Mouse (Mus musculus) embryonic facial prominence, embryonic 11.5 days (tissue): ENCODE measurements around the gene Gtf3a. TPM values are rescaled to one million over a fixed set of nuclear protein-coding genes. Genes with fewer than 3 reads are reported as not detected.
"Not testable (repeated sequence)": the region's sequence is repeated elsewhere in the genome, so short reads cannot be mapped to it uniquely, and the experiment has no call there.

Experiments
- ATAC-seq: fragments of 200-750 bp; cut with Nextera tagmentation; replicated peaks from 2 replicates; pipeline ENCODE4 v1.8.0; 2017; ENCODE audit warnings: low read depth; ENCODE audit not compliant: insufficient number of reproducible peaks, low FRiP score, low TSS enrichment
- DNase-seq: peaks from one replicate; pipeline ENCODE4 v3.0.0-alpha.2; 2015; ENCODE audit warnings: low spot score
- H3K27ac ChIP-seq: fragments of 300-500 bp; sonication (generic); replicated peaks from 2 replicates; pipeline ENCODE4 v1.5.1; 2014; ENCODE audit warnings: mild to moderate bottlenecking, low read depth, low read length, control low read depth
- H3K27me3 ChIP-seq: fragments of 300-500 bp; sonication (generic); 2 replicates; pipeline ENCODE4 v1.6.1; 2014; ENCODE audit warnings: mild to moderate bottlenecking, low read length, moderate library complexity, mixed read lengths; ENCODE audit not compliant: control insufficient read depth, insufficient read depth
- H3K36me3 ChIP-seq: fragments of 300-500 bp; sonication (generic); replicated peaks from 2 replicates; pipeline ENCODE4 v1.6.1; 2014; ENCODE audit warnings: low read depth, mild to moderate bottlenecking, low read length, moderate library complexity, mixed read lengths; ENCODE audit not compliant: control insufficient read depth, insufficient read depth
- H3K4me1 ChIP-seq: fragments of 300-500 bp; sonication (generic); 2 replicates; pipeline ENCODE4 v1.6.1; 2014; ENCODE audit warnings: low read length, mixed read lengths; ENCODE audit not compliant: control insufficient read depth, insufficient read depth
- H3K4me2 ChIP-seq: fragments of 300-500 bp; sonication (generic); 2 replicates; pipeline ENCODE4 v1.6.1; 2014; ENCODE audit warnings: low read depth, mild to moderate bottlenecking, control low read depth, low read length, moderate library complexity
- H3K4me3 ChIP-seq: fragments of 300-500 bp; sonication (generic); 2 replicates; pipeline ENCODE4 v1.5.1; 2014; ENCODE audit warnings: low read depth, low read length, control low read depth
- H3K9ac ChIP-seq: fragments of 300-500 bp; sonication (generic); replicated peaks from 2 replicates; pipeline ENCODE4 v1.6.1; 2014; ENCODE audit warnings: mild to moderate bottlenecking, control low read depth, low read length
- H3K9me3 ChIP-seq: fragments of 300-500 bp; sonication (generic); replicated peaks from 2 replicates; pipeline ENCODE4 v1.6.1; 2016; ENCODE audit warnings: mild to moderate bottlenecking, low read length, inconsistent platforms, mixed read lengths; ENCODE audit not compliant: control insufficient read depth
- WGBS: fragments of 180-500 bp; shearing (Covaris S2); extraction: QIAGEN DNeasy Blood & Tissue Kit; methylation state at CpG from one replicate; pipeline ENCODE4 v1.1.7; 2014; 5-methylcytosine and 5-hydroxymethylcytosine counted together
- polyA plus RNA-seq: library from polyadenylated mRNA; unstranded; fragments of >200 nt; fragmentation: Nextera tagmentation; extraction: Ambion mirVana; gene quantifications from 2 replicates; pipeline ENCODE4 v1.2.1, GENCODE M21; 2014

Gtf3a gene
- polyA plus RNA-seq, 1 experiment from 2014 or later = 120 TPM

GRCm38 (mm10) chr5:146913355-146913754 is 35.1 kb upstream of the Gtf3a start:
- no peak overlapping the region for H3K4me2 ChIP-seq
- no peaks in the 10 kb centered on the region for H3K36me3 ChIP-seq
- peak; percentile 13 for DNase-seq
- H3K4me1 ChIP-seq = no peaks in the 10 kb centered on the region; the same call in 1 of the 2 replicates
- no peak overlapping the region for H3K4me3 ChIP-seq
- H3K27me3 ChIP-seq = no peaks in the 10 kb centered on the region; the same call in 1 of the 2 replicates
- WGBS = 71% methylated on average over 7 of the region's 7 CpGs
- H3K9me3 ChIP-seq = no peaks in the 10 kb centered on the region
- no peak for ATAC-seq
- H3K9ac ChIP-seq = no peak overlapping the region
- no peak overlapping the region for H3K27ac ChIP-seq

DNA sequence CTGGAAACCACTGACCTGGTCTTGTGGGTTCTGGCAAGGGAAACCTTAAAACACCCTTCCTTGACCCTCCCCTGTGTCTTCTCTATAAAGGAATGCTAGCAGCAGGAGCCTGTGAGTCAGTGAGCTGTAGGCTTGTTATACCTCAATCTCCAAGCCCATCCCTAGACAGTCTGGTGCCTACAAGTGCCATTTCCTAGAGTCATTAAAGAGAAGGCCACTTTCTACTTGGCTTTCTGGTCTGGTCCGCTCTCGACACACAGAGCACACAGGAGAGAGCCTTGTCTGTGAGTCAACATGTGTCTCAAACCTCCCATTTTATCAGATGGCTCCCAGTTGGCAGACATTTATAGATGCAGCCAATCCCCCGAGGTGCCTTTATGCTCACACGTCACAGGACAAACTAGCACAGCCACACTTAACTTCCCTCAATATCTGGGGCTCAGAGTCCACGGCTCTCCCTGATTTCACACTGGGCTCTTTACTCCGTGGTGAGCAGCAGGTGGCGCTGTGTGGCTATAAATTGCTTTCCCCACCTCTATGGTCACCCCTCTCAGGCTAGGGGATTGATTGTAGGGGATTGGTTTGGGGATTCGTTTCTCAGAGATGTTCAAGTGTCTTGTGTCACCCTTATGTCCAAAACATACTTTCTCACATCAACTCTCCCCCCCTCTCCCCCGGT is 34.2 kb upstream of the Gtf3a start:
- Histone ChIP-seq H3K4me1 (no peaks in the 10 kb centered on the region; the same call in 1 of the 2 replicates), H3K4me2 (no peak overlapping the region), H3K4me3 (no peak overlapping the region), H3K9ac (no peak overlapping the region), H3K9me3 (no peaks in the 10 kb centered on the region), H3K27ac (no peak overlapping the region), H3K27me3 (no peaks in the 10 kb centered on the region; the same call in 1 of the 2 replicates), H3K36me3 (no peaks in the 10 kb centered on the region)
- peak; percentile 80 for DNase-seq
- 29% methylated on average over 9 of the region's 9 CpGs for WGBS
- ATAC-seq = no peak

DNA sequence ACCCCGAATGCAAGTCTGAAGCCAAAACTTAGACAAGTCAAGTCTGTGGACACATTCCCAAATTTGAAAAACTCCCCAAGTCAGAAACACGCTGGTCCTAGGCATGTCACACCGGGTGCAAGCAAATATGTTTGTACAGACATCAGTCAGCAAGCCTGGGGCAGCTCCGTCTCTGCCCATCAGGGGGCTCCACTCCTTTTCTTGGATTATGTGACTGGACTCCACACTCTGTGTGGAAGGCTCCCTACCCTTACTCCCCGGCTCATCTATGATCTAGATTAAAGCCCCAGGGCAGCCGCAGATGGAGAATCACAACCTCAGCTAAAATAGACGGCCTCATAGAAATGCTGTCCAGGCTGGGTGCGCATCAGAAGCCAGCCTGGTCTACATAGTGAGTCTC is 32.2 kb upstream of the Gtf3a start:
- no peaks in the 10 kb centered on the region; the same call in 1 of the 2 replicates for H3K4me1 ChIP-seq
- H3K4me2 ChIP-seq = no peak overlapping the region
- H3K4me3 ChIP-seq = no peak overlapping the region
- WGBS = 66% methylated on average over 8 of the region's 8 CpGs
- H3K9ac ChIP-seq = no peak overlapping the region
- no peaks in the 10 kb centered on the region for H3K9me3 ChIP-seq
- H3K27me3 ChIP-seq = no peaks in the 10 kb centered on the region; the same call in 1 of the 2 replicates
- H3K27ac ChIP-seq = no peak overlapping the region
- no peaks in the 10 kb centered on the region for H3K36me3 ChIP-seq
- ATAC-seq (no peak), DNase-seq (no peak)

- Histone ChIP-seq H3K9ac (no peak overlapping the region), H3K4me2 (no peak overlapping the region), H3K4me3 (no peak overlapping the region), H3K36me3 (no peaks in the 10 kb centered on the region), H3K27me3 (no peaks in the 10 kb centered on the region; the same call in 1 of the 2 replicates), H3K9me3 (no peaks in the 10 kb centered on the region), H3K27ac (no peak overlapping the region), H3K4me1 (no peaks in the 10 kb centered on the region; the same call in 1 of the 2 replicates)
- ATAC-seq (no peak), DNase-seq (no peak)
- 25% methylated on average over 6 of the region's 6 CpGs for WGBS
Observed at GRCm38 (mm10) chr5:146916806-146917205, 31.7 kb upstream of the Gtf3a start.

DNA sequence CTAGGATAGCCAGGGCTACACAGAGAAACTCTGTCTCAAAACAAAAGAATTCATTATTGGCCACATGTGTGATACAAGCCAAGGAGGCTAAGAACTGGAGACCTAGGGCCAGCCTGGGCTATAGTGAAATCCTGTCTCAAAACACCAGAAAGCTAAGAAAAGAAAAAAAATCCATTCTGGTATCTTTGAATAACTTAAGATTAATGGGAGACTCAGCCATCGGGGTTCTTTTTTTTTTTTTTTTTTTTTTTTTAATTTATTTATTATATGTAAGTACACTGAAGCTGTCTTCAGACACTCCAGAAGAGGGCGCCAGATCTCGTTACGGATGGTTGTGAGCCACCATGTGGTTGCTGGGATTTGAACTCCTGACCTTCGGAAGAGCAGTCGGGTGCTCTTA is 31.1 kb upstream of the Gtf3a start:
- ATAC-seq, H3K9ac ChIP-seq, H3K36me3 ChIP-seq, H3K27me3 ChIP-seq, DNase-seq, H3K9me3 ChIP-seq, H3K27ac ChIP-seq, H3K4me3 ChIP-seq, H3K4me1 ChIP-seq, H3K4me2 ChIP-seq: not testable (repeated sequence)
- WGBS = 94% methylated on average over 3 of the region's 6 CpGs

GRCm38 (mm10) chr5:146919874-146920273 is 28.6 kb upstream of the Gtf3a start:
- Histone ChIP-seq H3K4me1 (no peaks in the 10 kb centered on the region), H3K27me3 (no peaks in the 10 kb centered on the region), H3K9ac (peak overlapping the region; percentile 1; the same call in 1 of the 2 replicates), H3K9me3 (no peaks in the 10 kb centered on the region), H3K36me3 (no peaks in the 10 kb centered on the region), H3K4me3 (no peak overlapping the region; the same call in 1 of the 2 replicates), H3K4me2 (peak overlapping the region; percentile 60), H3K27ac (no peak overlapping the region)
- 14% methylated on average over 6 of the region's 6 CpGs for whole genome bisulfite sequencing
- ATAC-seq = peak; percentile 45; the same call in 1 of the 2 replicates
- peak; percentile 55 for DNase-seq

- H3K9me3 ChIP-seq = no peaks in the 10 kb centered on the region
- no peak overlapping the region for H3K27ac ChIP-seq
- H3K4me2 ChIP-seq = peak overlapping the region; percentile 60
- no peaks in the 10 kb centered on the region for H3K27me3 ChIP-seq
- no peaks in the 10 kb centered on the region for H3K4me1 ChIP-seq
- ATAC-seq (peak; percentile 61), DNase-seq (peak; percentile 32)
- 5% methylated on average over 25 of the region's 27 CpGs for WGBS
- peak overlapping the region; percentile 10 for H3K9ac ChIP-seq
- H3K4me3 ChIP-seq = peak overlapping the region; percentile 18
- no peaks in the 10 kb centered on the region for H3K36me3 ChIP-seq
Observed at GRCm38 (mm10) chr5:146920314-146921161, 27.9 kb upstream of the Gtf3a start.

- no peak for ATAC-seq
- H3K4me1 ChIP-seq = no peaks in the 10 kb centered on the region
- no peak overlapping the region for H3K9ac ChIP-seq
- H3K27me3 ChIP-seq = no peaks in the 10 kb centered on the region
- H3K36me3 ChIP-seq = no peaks in the 10 kb centered on the region
- H3K27ac ChIP-seq = no peak overlapping the region
- H3K9me3 ChIP-seq = no peaks in the 10 kb centered on the region
- 53% methylated on average over 8 of the region's 8 CpGs for WGBS
- H3K4me2 ChIP-seq = no peak overlapping the region
- DNase-seq = no peak
- H3K4me3 ChIP-seq = no peak overlapping the region
Observed at GRCm38 (mm10) chr5:146921224-146921623, 27.2 kb upstream of the Gtf3a start.
